Mouse (Mus musculus) T-helper 17 cell (primary cell): ENCODE data around the gene Smarcd2.

Experiments used
- in situ Hi-C, 2 experiments: fragments of 300-600 bp; cut with MboI, MseI; formaldehyde crosslinking; loops; 1 replicate in 1 of 2; 2 replicates in 1 of 2; pipeline ENCODE4 v1.15.1; 2025; ENCODE audit warnings: high pct_unique_total_duplicates in 2 of 2

Smarcd2 gene

GRCm38 (mm10) chr11:106272644-106273310 is at the start of gene Smarcd2:
Gene Smarcd2, minus strand, starts transcription at chr11:106272972.
- in situ Hi-C loops = loop anchor here in 1 of 2 experiments (25.0 kb wide), 1 partner anchor 1735 kb away; no protein-coding TSS in a partner anchor

- in situ Hi-C loops = no loop called here
Measured at GRCm38 (mm10) chr11:106318406-106319366, 45.9 kb upstream of the Smarcd2 start.

GRCm38 (mm10) chr11:106317801-106318200 is 45.0 kb upstream of the Smarcd2 start:
- in situ Hi-C loops = no loop called here

- in situ Hi-C loops = no loop called here
Measured at GRCm38 (mm10) chr11:106316416-106316815, 43.6 kb upstream of the Smarcd2 start.

GRCm38 (mm10) chr11:106314333-106314812 is 41.6 kb upstream of the Smarcd2 start, which contains the start of gene Cd79b:
Gene Cd79b, minus strand, starts transcription at chr11:106314762.
- in situ Hi-C loops = no loop called here

- in situ Hi-C loops = no loop called here
Measured at GRCm38 (mm10) chr11:106313533-106313932, 40.8 kb upstream of the Smarcd2 start.

- in situ Hi-C loops = no loop called here
Measured at GRCm38 (mm10) chr11:106310123-106310522, 37.4 kb upstream of the Smarcd2 start.

GRCm38 (mm10) chr11:106308162-106308561 is 35.4 kb upstream of the Smarcd2 start:
- in situ Hi-C loops = no loop called here

- in situ Hi-C loops = no loop called here
Measured at GRCm38 (mm10) chr11:106307432-106307831, 34.7 kb upstream of the Smarcd2 start.

GRCm38 (mm10) chr11:106306758-106307157 is 34.0 kb upstream of the Smarcd2 start:
- in situ Hi-C loops = no loop called here

GRCm38 (mm10) chr11:106306065-106306385 is 33.3 kb upstream of the Smarcd2 start:
- in situ Hi-C loops = no loop called here

GRCm38 (mm10) chr11:106305348-106306064 is 32.7 kb upstream of the Smarcd2 start:
- in situ Hi-C loops = no loop called here

GRCm38 (mm10) chr11:106302634-106303033 is 29.9 kb upstream of the Smarcd2 start:
- in situ Hi-C loops = no loop called here

GRCm38 (mm10) chr11:106301765-106302164 is 29.0 kb upstream of the Smarcd2 start, which contains the start of gene Gh:
Gene Gh, minus strand, starts transcription at chr11:106301865.
- in situ Hi-C loops = no loop called here

- in situ Hi-C loops = no loop called here
Measured at GRCm38 (mm10) chr11:106291861-106292260, 19.1 kb upstream of the Smarcd2 start.

- in situ Hi-C loops = no loop called here
Measured at GRCm38 (mm10) chr11:106290376-106290775, 17.6 kb upstream of the Smarcd2 start.

GRCm38 (mm10) chr11:106289369-106289768 is 16.6 kb upstream of the Smarcd2 start:
- in situ Hi-C loops = no loop called here

- in situ Hi-C loops = no loop called here
Measured at GRCm38 (mm10) chr11:106286987-106287386, 14.2 kb upstream of the Smarcd2 start.

- in situ Hi-C loops = no loop called here
Measured at GRCm38 (mm10) chr11:106286206-106286605, 13.4 kb upstream of the Smarcd2 start.

- in situ Hi-C loops = no loop called here
Measured at GRCm38 (mm10) chr11:106284126-106284525, 11.4 kb upstream of the Smarcd2 start.

- in situ Hi-C loops = no loop called here
Measured at GRCm38 (mm10) chr11:106283371-106283770, 10.6 kb upstream of the Smarcd2 start.

- in situ Hi-C loops = no loop called here
Measured at GRCm38 (mm10) chr11:106282452-106282851, 9.7 kb upstream of the Smarcd2 start.
